Mouse (Mus musculus): ENCODE measurements around the gene Slc13a3.
"Not testable (repeated sequence)": the region's sequence is repeated elsewhere in the genome, so short reads cannot be mapped to it uniquely, and the experiment has no call there.

The Slc13a3 gene

GRCm38 (mm10) chr2:165473003-165473402, at the start of gene Slc13a3:
TSS of gene Slc13a3 (minus strand) at chr2:165473230.
- DNase-seq (ENCODE audit: low spot score) = no peak

- no peak for DNase-seq (ENCODE audit: low spot score)
Measured at GRCm38 (mm10) chr2:165515178-165515728, 42.2 kb upstream of the Slc13a3 start.

- no peak for DNase-seq (ENCODE audit: low spot score)
Measured at GRCm38 (mm10) chr2:165512870-165513600, 40.0 kb upstream of the Slc13a3 start.

- DNase-seq (ENCODE audit: low spot score) = no peak
Measured at GRCm38 (mm10) chr2:165512426-165512825, 39.4 kb upstream of the Slc13a3 start.

DNA sequence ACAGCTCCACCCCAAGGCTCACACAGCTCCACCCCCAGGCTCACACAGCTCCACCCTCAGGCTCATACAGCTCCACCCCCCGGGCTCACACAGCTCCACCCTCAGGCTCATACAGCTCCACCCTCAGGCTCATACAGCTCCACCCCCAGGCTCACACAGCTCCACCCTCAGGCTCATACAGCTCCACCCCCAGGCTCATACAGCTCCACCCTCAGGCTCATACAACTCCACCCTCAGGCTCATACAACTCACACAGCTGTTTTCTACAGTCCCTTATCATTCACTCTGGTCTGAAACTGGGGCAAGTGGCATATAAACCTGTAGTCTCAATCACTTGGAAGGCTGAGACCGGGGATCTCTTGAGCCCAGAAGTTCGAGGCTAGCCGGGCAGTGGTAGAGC, 38.5 kb upstream of the Slc13a3 start:
- not testable (repeated sequence) for DNase-seq (ENCODE audit: low spot score)

DNA sequence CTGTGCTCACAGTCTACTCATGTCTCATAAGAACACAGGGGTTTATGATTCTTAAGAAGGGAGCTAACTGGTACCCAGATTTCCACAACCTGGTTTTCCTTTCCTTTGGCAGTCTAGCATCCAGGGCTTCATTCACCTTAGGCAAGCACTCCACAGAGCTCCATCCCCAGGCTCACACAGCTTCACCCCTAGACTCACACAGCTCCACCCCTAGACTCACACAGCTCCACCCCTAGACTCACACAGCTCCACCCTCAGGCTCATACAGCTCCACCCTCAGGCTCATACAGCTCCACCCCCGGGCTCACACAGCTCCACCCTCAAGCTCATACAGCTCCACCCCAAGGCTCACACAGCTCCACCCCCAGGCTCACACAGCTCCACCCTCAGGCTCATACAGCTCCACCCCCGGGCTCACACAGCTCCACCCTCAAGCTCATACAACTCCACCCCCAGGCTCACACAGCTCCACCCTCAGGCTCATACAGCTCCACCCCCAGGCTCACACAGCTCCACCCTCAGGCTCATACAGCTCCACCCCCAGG, 38.0 kb upstream of the Slc13a3 start:
- DNase-seq (ENCODE audit: low spot score) = not testable (repeated sequence)

DNA sequence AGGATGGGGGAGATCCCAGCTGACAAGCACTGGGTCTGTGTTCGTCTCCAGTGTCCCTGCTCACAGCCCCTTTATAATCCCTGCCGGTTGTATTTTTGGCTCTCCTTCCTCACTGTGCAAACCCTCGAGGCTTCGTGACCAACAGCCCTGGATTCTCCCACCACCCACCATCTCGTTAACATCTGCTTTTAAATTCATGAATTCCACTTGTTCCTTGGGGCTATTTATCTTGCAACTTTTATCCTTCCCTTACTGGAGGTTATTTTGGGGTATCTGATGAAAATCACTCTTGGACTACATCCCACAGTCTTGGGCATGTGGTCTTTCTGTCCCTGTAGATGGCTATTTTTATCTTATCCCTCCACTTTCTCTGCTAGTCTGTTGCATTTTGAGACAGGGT, 37.4 kb upstream of the Slc13a3 start:
- DNase-seq (ENCODE audit: low spot score) = no peak

DNA sequence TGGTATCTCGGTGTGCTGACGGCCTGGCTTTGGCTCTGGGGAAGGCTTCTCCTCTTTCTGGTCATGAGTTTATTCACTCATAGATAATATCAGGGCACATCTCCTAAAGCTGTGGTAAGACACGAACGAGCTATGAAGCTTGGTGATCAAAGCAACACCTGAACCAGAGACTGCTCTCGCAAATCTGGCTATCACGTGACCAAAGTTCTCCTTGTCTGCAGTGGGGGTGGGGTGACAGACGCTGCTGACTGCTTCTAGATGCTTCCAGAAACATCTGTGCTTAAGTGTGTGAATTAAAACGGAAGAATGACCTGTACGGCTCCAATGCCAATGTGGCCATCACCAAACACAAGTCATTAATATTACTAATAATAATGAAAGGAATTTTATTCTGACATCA, 36.7 kb upstream of the Slc13a3 start:
- DNase-seq (ENCODE audit: low spot score) = no peak

GRCm38 (mm10) chr2:165503259-165504203, 30.5 kb upstream of the Slc13a3 start, which contains the start of gene Slc2a10:
TSS of gene Slc2a10 (plus strand) at chr2:165503787.
- peak; percentile 55 for DNase-seq (ENCODE audit: low spot score)

DNA sequence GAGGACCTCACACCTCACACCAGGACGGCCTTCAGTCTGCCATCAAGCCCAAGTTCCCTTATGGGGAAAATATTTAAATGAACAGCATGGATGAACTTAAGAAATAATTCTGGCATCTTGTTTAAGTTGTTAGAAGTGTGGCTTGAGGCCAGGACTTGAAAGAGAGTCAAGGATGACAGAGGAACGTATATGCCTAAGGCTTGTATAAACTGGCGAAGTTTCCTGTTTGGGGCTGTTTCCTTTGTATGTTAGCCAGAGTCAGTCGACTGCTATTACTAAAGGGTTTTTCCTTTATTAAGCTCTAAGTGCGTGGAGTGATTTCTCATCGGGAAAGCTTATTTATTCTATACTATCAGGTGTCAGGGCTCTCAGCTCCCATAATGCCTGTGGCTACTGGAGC, 25.8 kb upstream of the Slc13a3 start:
- no peak for DNase-seq (ENCODE audit: low spot score)

DNA sequence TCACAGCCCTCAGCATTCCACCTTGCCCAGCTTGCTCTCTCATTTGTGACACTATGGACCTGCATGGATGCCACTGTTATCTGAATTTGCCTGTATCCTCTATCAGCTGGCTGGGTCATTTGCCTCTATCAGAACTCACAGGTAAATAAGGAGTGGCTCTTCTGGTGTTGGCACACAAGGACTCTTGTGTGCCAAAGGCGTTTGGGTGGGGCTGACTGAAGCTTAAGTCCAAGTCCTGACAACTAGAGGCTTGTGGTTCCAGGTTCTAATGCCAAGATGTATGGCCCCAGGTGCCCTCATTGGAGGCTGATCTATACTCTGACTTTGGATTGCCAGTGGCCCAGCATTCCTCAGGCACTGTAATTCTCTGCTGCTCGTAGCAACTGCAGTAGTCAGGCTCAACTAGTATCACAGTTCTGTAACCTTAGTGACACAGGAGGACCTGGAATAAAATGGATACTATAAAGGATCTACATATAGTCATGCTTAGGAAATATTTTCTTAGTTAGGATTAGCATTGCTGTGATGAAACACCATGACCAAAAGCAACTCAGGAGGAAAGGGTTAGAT, 24.8 kb upstream of the Slc13a3 start:
- DNase-seq (ENCODE audit: low spot score) = no peak

DNA sequence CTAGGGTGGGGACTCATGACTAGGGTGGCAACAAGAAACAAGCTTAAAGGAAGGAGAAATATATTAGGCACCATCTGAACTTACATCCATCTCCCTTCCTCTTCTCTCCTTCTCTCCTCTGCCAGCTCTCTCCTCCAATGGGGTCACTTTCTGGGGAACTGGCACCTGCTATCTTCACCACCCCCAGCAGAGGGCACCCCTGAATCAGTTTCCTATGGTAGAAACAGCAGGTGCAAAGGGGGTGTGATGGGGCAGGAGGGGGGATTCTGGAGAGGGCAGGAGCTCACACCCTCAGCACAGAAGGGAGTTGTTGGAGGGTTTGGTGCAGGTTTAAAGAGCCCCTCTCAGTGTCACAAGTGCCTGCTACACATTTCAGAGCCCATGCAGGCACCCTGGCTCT, 23.2 kb upstream of the Slc13a3 start:
- peak; percentile 59 for DNase-seq (ENCODE audit: low spot score)

GRCm38 (mm10) chr2:165494495-165494894, 21.5 kb upstream of the Slc13a3 start:
- no peak for DNase-seq (ENCODE audit: low spot score)

GRCm38 (mm10) chr2:165493587-165494210, 20.7 kb upstream of the Slc13a3 start:
- no peak for DNase-seq (ENCODE audit: low spot score)

DNA sequence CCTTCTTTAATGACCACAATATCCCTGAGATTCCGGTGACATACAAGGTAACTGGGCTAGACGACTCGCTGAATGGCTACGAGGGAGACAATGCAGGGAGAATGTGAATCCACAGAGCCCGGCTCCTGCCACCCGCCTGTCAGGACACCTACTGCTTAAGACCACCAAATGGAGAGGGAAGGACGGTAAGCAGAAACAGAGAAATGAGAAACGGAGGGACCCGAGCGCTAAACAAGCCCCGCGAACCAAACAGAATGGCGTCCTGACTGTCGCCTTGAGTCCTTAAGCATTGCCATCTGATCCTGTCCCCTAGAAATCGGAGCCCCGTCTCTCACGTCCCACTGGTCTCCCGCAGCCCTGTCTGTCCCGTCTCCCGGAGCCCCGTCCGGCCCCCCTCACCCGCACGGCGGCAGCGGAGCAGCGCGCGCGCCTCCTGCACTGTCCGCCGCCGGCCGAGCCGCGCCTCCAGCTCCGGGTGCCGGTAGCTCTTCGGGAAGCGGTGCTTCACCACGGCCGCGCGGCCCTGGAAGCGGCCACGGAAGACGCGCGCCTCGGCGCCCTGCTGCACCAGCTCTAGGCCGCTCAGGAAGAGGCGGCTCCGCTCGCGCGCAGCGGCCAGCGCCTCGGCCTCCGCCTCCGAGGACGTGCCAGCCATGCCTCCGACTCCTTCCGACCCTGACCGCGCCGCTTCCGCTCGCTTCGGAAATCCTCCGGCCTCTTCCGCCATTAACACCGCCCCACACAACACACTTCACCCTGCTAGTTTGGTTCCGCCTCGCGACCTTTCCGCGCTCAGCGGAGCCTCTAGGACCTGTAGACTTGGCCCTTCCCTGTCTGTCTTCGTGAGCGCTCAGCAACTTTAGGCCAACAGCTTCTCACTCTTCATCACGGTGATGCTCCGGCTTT, 19.9 kb upstream of the Slc13a3 start, which contains the start of gene Trp53rka:
Trp53rka (minus strand) TSS at position 677 of the 906 bp plus-strand sequence.
- DNase-seq (ENCODE audit: low spot score) = peak; percentile 70

DNA sequence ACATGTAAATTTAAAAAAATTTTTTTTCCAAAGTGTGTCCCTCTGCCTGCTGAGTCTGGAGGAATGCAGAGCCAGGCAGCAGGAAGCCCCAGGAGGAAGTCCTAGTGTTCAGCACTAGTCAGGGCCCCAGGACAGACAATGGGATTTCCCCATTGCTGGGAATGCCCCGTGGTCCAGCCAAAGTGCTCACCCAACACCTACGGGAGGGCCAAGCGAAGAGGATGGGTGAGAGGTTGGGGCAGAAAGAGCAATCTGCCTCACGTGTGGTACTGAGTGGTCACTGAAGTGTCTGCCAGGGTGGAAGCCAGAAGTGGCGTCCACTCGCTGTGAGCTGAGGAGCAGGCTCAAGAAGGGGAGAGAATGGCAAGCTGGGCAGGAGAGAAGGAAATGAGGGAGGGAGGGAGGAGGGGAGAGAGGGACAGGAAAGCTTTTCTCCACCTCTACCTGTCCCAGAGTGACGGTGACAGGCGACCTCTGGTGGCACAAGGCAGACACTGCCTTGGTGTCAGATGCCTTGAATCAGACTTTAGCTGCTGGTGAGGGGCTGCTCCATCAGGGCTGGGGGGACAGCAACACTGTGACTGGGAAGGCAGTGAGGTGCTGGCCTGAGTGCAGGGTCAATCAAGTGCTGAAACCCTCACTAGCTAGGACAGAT, 14.0 kb upstream of the Slc13a3 start:
- peak; percentile 23 for DNase-seq (ENCODE audit: low spot score)

DNA sequence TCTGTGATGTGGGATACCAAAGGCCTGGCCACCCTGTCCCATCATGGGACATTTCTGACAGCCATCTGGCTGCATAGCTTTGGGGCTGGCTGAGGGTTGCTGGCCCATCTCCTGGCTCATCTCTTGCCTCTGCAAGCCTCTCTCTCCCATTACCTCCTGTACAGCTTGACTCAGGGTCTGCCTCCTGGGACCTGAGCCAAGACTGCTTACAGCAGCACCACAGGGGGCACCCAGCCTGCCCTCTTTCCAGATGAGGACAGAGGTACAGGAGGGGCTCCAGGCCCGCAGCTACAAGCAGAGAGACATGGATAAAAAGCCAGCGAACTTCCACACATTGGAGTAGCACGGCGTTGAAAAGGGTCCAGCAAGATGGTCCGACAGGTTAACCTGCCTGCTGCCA, 13.4 kb upstream of the Slc13a3 start:
- DNase-seq (ENCODE audit: low spot score) = no peak

DNA sequence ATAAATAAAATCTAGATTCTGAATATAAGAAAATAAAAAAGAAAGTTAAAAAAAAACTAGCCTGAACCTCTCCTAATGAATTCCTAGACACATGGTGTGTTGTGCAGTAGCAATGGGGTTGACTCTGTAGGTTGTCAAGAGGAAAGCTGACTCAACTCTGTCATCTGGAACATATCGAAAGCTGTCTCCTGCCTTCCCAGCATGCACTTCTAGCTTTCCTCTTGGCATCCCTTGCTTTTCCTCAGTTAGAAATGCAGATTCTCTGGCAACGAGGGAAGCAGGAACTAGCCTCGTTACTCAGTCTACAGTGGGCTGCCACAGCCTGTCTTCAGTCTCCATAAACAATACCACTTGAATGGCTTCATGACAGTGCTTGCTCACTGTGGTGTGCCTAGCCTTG, 12.8 kb upstream of the Slc13a3 start:
- no peak for DNase-seq (ENCODE audit: low spot score)

GRCm38 (mm10) chr2:165484152-165484551, 11.1 kb upstream of the Slc13a3 start:
- no peak for DNase-seq (ENCODE audit: low spot score)

DNA sequence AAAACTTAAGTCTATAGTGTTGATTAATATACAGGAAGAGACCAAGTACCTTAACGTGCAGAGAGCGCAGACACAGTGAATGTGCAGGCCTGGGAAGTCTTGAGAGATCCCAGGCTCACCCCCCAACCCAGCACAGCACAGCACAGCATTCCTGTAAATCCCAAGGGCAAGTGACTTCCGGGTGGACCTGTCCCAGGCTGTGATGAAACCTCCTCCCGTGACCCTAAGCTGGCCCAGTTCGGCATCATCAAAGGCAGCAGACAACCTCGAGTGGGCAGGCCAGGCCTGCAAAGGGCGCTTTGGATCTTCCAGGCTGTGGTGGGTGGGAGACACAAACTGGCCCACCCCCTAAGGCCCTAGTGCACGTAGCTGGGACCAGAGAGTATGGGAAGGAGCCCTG, 9.0 kb upstream of the Slc13a3 start:
- no peak for DNase-seq (ENCODE audit: low spot score)
